25 mouse cellular contexts compared by ENCODE assay signal in the genomic region with DNA sequence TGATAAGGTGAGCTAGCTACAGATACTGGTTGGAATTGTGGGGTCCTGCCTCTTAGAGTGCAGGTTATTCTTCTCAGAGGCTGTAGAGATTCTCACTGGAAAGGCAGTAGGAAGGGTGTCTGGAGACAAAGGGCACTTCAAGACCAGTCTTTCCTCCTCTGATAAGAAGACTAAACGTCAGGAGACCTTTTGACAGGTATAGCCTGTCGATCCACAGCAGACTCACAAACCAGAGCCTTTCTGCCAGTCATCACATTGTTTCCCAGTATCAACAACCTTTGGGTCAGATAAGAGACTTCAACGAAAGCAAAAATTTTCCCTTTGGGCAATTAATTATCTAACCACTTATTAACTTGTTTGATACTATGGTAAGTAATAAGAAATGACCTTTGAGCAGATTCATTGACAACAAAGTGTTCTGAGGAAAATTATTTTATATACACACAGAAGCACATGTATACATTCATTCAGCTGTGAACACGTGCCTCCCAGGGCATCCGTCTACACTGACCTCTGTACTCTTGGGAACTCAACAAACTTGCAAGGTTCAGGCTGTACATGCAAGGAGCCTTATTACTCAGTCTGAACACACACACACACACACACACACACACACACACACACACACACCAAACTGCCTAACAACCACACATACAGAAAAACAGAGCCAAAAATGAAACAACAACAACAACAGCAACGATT. TPM values are rescaled to one million over a fixed set of nuclear protein-coding genes. Genes with fewer than 3 reads are reported as not detected.
"Had no signal": no experiment of that assay in that cellular context is flagged by ENCODE, and none has a peak within 500 bp of the region (broad histone marks: within the 10 kb centered on the region; RNA-seq: fewer than 3 reads in every experiment).

No protein-coding gene starts in this region.

- H3K4me3 ChIP-seq: limb, embryonic 12.5 days; limb, embryonic 15.5 days; midbrain, embryonic 12.5 days; midbrain, embryonic 15.5 days; neural tube, embryonic 12.5 days; neural tube, embryonic 15.5 days had no signal

- H3K4me2 ChIP-seq: limb, embryonic 12.5 days; limb, embryonic 15.5 days; liver, embryonic 11.5 days; lung, embryonic 14.5 days; midbrain, embryonic 12.5 days; midbrain, embryonic 15.5 days; neural tube, embryonic 12.5 days; neural tube, embryonic 15.5 days had no signal

- H3K9me3 ChIP-seq: limb, embryonic 12.5 days; limb, embryonic 15.5 days; midbrain, embryonic 12.5 days; midbrain, embryonic 15.5 days; neural tube, embryonic 12.5 days; neural tube, embryonic 15.5 days had no signal

- ATAC-seq: liver, postnatal 0 days; lung, postnatal 0 days; midbrain, embryonic 15.5 days had no signal

- H3K36me3 ChIP-seq: limb, embryonic 12.5 days; limb, embryonic 15.5 days; midbrain, embryonic 12.5 days; midbrain, embryonic 15.5 days; neural tube, embryonic 12.5 days; neural tube, embryonic 15.5 days had no signal

- DNase-seq: kidney, adult 11 months; kidney, adult 9 months; kidney, postnatal 14 days; layer of hippocampus, postnatal 36 days; left cerebral cortex, postnatal 4 days; liver, postnatal 0 days; lung, embryonic 14.5 days; right cerebral cortex, adult 18-20 months; right cerebral cortex, postnatal 14 days; right cerebral cortex, postnatal 4 days; spleen, adult 18-20 months; thymus, adult 2 months; thymus, postnatal 14 days had no signal

- H3K27ac ChIP-seq: limb, embryonic 12.5 days; limb, embryonic 15.5 days; liver, embryonic 14.5 days; macrophage; midbrain, embryonic 12.5 days; midbrain, embryonic 15.5 days; neural tube, embryonic 12.5 days; neural tube, embryonic 15.5 days had no signal

- H3K27me3 ChIP-seq: limb, embryonic 12.5 days; limb, embryonic 15.5 days; midbrain, embryonic 12.5 days; midbrain, embryonic 15.5 days; neural tube, embryonic 12.5 days; neural tube, embryonic 15.5 days had no signal

- H3K9ac ChIP-seq: limb, embryonic 12.5 days; limb, embryonic 15.5 days; liver, embryonic 14.5 days; liver, postnatal 0 days; lung, embryonic 14.5 days; midbrain, embryonic 12.5 days; midbrain, embryonic 15.5 days; neural tube, embryonic 12.5 days; neural tube, embryonic 15.5 days had no signal

- H3K4me1 ChIP-seq: limb, embryonic 12.5 days; limb, embryonic 15.5 days; midbrain, embryonic 12.5 days; midbrain, embryonic 15.5 days; neural tube, embryonic 12.5 days; neural tube, embryonic 15.5 days had no signal

RNA-seq across cellular contexts. Expression of gene Slc5a1, which starts 27.4 kb away (rescaled TPM):
- total RNA-seq: left cerebral cortex, adult 8-10 months; megakaryocyte, adult 5-6 weeks had no signal
- polyA plus RNA-seq: limb, embryonic 12.5 days; liver, embryonic 11.5 days; liver, embryonic 14.5 days; macrophage; midbrain, embryonic 12.5 days had no signal
